Mouse (Mus musculus): ENCODE measurements at regions not wholly inside any gene's neighbourhood (a gene's known extent, or its start where the extent isn't known, plus 50 kb on each side); places are given as distances from the start of the nearest gene placed in this dataset.

GRCm38 (mm10) chr17:80796386-80796785 is 68.1 kb upstream of the Map4k3 start:
- ATAC-seq = no peak

DNA sequence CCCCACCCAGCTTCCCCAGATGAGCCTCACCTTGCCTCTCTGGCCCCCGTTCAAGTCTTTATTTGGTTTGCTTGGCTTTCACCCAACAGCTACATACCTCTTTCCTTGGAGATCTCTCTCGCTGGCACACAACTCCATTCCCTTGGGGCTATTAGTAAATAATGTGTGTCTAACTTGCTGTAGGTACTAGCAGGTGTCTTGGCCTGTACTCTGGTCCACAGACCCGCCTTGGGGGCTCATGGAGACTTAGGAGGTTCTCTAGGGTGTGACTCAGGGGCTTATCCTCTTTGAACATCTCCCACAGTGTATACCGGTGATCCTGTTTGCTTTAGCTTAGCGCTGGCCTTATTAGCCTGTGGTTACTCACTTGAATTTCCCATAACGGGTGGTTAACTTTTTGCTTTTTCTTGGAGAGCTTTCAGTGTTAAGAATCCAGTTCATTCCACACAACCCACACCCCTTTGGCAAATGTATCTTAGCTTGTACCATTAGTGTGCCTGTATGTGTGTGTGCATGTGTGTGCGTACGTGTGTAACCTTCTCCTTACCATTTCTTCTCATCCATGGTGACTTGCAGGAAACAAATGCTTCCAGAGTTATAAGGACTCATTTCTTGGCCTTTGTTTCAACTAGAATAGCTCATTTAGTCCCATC is 67.3 kb upstream of the Map4k3 start:
- ATAC-seq (no peak), DNase-seq (no peak)
- Histone ChIP-seq H3K27me3 (ENCODE audit: insufficient read depth, low read length) (no peaks in the 10 kb centered on the region), H3K4me2 (ENCODE audit: low read depth, low read length) (no peak overlapping the region), H3K9ac (replicated peaks) (no peak overlapping the region), H3K9me3 (ENCODE audit: low read length) (no peaks in the 10 kb centered on the region), H3K36me3 (replicated peaks; ENCODE audit: insufficient read depth, low read length) (no peaks in the 10 kb centered on the region), H3K27ac (ENCODE audit: low read depth) (no peak overlapping the region), H3K4me1 (ENCODE audit: insufficient read depth) (no peaks in the 10 kb centered on the region; the same call in 1 of the 2 replicates), H3K4me3 (ENCODE audit: low read depth, low read length) (no peak overlapping the region)
- WGBS (ENCODE audit: insufficient replicate concordance) = 74% methylated on average over 8 of the region's 8 CpGs
- TF ChIP-seq CTCF (IDR thresholded peaks at IDR 0.05; ENCODE audit: low read depth) (no peak), EP300 (IDR thresholded peaks at IDR 0.05; ENCODE audit: low read depth) (no peak)

More at GRCm38 (mm10) chr17:80796386-80796785, 68.1 kb upstream of the Map4k3 start:
- no peaks in the 10 kb centered on the region for H3K27me3 ChIP-seq (ENCODE audit: insufficient read depth, low read length)
- no peak overlapping the region for H3K4me2 ChIP-seq (ENCODE audit: low read depth, low read length)
- no peaks in the 10 kb centered on the region for H3K36me3 ChIP-seq (replicated peaks; ENCODE audit: insufficient read depth, low read length)
- no peak for DNase-seq
- H3K4me1 ChIP-seq (ENCODE audit: insufficient read depth) = peaks cover 4% of the 10 kb centered on the region
- H3K9ac ChIP-seq (replicated peaks) = no peak overlapping the region
- H3K27ac ChIP-seq (ENCODE audit: low read depth) = no peak overlapping the region
- 79% methylated on average over 8 of the region's 8 CpGs for WGBS (ENCODE audit: insufficient replicate concordance)
- TF ChIP-seq CTCF (IDR thresholded peaks at IDR 0.05; ENCODE audit: low read depth) (no peak), EP300 (IDR thresholded peaks at IDR 0.05; ENCODE audit: low read depth) (no peak)
- H3K9me3 ChIP-seq (ENCODE audit: low read length) = no peaks in the 10 kb centered on the region
- H3K4me3 ChIP-seq (ENCODE audit: low read depth, low read length) = no peak overlapping the region

- H3K9me3 ChIP-seq (ENCODE audit: low read length) = no peaks in the 10 kb centered on the region
- H3K36me3 ChIP-seq (replicated peaks; ENCODE audit: insufficient read depth, low read length) = no peaks in the 10 kb centered on the region
- H3K4me1 ChIP-seq (ENCODE audit: insufficient read depth) = no peaks in the 10 kb centered on the region; the same call in 1 of the 2 replicates
- H3K4me3 ChIP-seq (ENCODE audit: low read depth, low read length) = no peak overlapping the region
- no peaks in the 10 kb centered on the region for H3K27me3 ChIP-seq (ENCODE audit: insufficient read depth, low read length)
- H3K4me2 ChIP-seq (ENCODE audit: low read depth, low read length) = no peak overlapping the region
- no peak overlapping the region for H3K9ac ChIP-seq (replicated peaks)
- 54% methylated on average over 4 of the region's 4 CpGs for WGBS (ENCODE audit: insufficient replicate concordance)
- TF ChIP-seq EP300 (IDR thresholded peaks at IDR 0.05; ENCODE audit: low read depth) = no peak
- TF ChIP-seq CTCF (IDR thresholded peaks at IDR 0.05; ENCODE audit: low read depth) = no peak
- no peak for DNase-seq
- H3K27ac ChIP-seq (ENCODE audit: low read depth) = no peak overlapping the region
- peak; percentile 45 for ATAC-seq
Measured at GRCm38 (mm10) chr17:80792605-80793004, 64.3 kb upstream of the Map4k3 start.

- DNase-seq (no peak), ATAC-seq (no peak)
- 80% methylated on average over 12 of the region's 12 CpGs for WGBS (ENCODE audit: insufficient replicate concordance)
- H3K4me2 ChIP-seq (ENCODE audit: low read depth, low read length) = no peak overlapping the region
- no peaks in the 10 kb centered on the region for H3K9me3 ChIP-seq (ENCODE audit: low read length)
- no peaks in the 10 kb centered on the region for H3K36me3 ChIP-seq (replicated peaks; ENCODE audit: insufficient read depth, low read length)
- H3K9ac ChIP-seq (replicated peaks) = no peak overlapping the region
- TF ChIP-seq EP300 (IDR thresholded peaks at IDR 0.05; ENCODE audit: low read depth) = no peak
- TF ChIP-seq CTCF (IDR thresholded peaks at IDR 0.05; ENCODE audit: low read depth) = no peak
- no peaks in the 10 kb centered on the region for H3K27me3 ChIP-seq (ENCODE audit: insufficient read depth, low read length)
- H3K4me3 ChIP-seq (ENCODE audit: low read depth, low read length) = no peak overlapping the region
- peaks cover 9% of the 10 kb centered on the region for H3K4me1 ChIP-seq (ENCODE audit: insufficient read depth)
- no peak overlapping the region for H3K27ac ChIP-seq (ENCODE audit: low read depth)
Measured at GRCm38 (mm10) chr17:80789706-80790105, 61.4 kb upstream of the Map4k3 start.

DNA sequence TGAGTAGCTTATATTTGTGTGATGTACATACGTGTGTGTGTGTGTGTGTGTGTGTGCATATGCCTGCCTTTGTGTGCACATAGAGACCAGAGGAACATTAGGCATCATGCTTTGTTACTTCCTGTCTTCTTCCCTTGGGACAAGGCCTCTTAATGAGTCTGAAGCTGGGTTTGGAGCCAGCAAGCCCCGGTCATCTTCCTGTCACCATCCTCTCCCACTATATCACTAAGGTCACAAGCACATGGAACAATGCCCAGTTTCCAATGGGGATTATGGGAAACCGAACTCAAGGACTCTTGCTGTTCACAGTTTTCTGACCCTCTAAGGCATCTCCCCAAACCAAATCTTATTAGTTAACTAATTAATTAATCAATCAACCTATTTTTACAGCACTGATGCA is 60.7 kb upstream of the Map4k3 start:
- DNase-seq = no peak
- no peaks in the 10 kb centered on the region for H3K36me3 ChIP-seq (replicated peaks; ENCODE audit: insufficient read depth, low read length)
- TF ChIP-seq CTCF (IDR thresholded peaks at IDR 0.05; ENCODE audit: low read depth) = no peak
- TF ChIP-seq EP300 (IDR thresholded peaks at IDR 0.05; ENCODE audit: low read depth) = peak; percentile 38; the same call in 1 of the 2 replicates
- ATAC-seq = 0 out of 2 replicates have a peak, but pooled peaks have one; percentile 3
- no peaks in the 10 kb centered on the region for H3K9me3 ChIP-seq (ENCODE audit: low read length)
- peaks cover 11% of the 10 kb centered on the region for H3K4me1 ChIP-seq (ENCODE audit: insufficient read depth)
- no peak overlapping the region for H3K9ac ChIP-seq (replicated peaks)
- 72% methylated on average over 3 of the region's 3 CpGs for WGBS (ENCODE audit: insufficient replicate concordance)
- H3K27ac ChIP-seq (ENCODE audit: low read depth) = no peak overlapping the region
- no peaks in the 10 kb centered on the region for H3K27me3 ChIP-seq (ENCODE audit: insufficient read depth, low read length)
- H3K4me2 ChIP-seq (ENCODE audit: low read depth, low read length) = no peak overlapping the region
- H3K4me3 ChIP-seq (ENCODE audit: low read depth, low read length) = no peak overlapping the region

DNA sequence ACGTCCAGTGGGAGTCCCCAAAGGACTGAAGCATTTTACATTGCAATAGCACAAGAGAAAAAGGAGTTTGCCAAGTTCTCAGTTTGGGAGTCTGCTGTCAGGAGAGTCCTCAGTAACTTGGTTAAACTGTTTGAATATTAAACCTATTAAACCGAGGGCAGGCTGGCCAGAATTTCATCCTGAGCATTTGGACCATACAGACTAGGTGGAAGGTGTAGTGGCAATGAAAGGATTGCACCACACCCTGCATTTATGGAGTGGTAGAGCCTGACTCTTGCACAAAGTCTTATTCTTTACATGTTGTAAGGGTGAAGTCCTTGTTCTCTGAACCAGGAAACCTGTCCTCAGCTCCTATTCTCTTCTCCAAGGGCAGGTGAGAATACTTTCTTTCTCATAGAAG is 58.6 kb upstream of the Map4k3 start:
- Histone ChIP-seq H3K27me3 (ENCODE audit: insufficient read depth, low read length) (no peaks in the 10 kb centered on the region), H3K4me2 (ENCODE audit: low read depth, low read length) (no peak overlapping the region), H3K4me3 (ENCODE audit: low read depth, low read length) (no peak overlapping the region), H3K27ac (ENCODE audit: low read depth) (peak overlapping the region; percentile 67), H3K9ac (replicated peaks) (no peak overlapping the region), H3K36me3 (replicated peaks; ENCODE audit: insufficient read depth, low read length) (no peaks in the 10 kb centered on the region), H3K4me1 (ENCODE audit: insufficient read depth) (peaks cover 14% of the 10 kb centered on the region), H3K9me3 (ENCODE audit: low read length) (no peaks in the 10 kb centered on the region)
- TF ChIP-seq EP300 (IDR thresholded peaks at IDR 0.05; ENCODE audit: low read depth) = no peak
- TF ChIP-seq CTCF (IDR thresholded peaks at IDR 0.05; ENCODE audit: low read depth) = no peak
- no peak for DNase-seq
- WGBS (ENCODE audit: insufficient replicate concordance) = 46% methylated on average over 2 of the region's 2 CpGs
- ATAC-seq = peak; percentile 74
